Mouse (Mus musculus): ENCODE data around the gene Clstn2.

DNA sequence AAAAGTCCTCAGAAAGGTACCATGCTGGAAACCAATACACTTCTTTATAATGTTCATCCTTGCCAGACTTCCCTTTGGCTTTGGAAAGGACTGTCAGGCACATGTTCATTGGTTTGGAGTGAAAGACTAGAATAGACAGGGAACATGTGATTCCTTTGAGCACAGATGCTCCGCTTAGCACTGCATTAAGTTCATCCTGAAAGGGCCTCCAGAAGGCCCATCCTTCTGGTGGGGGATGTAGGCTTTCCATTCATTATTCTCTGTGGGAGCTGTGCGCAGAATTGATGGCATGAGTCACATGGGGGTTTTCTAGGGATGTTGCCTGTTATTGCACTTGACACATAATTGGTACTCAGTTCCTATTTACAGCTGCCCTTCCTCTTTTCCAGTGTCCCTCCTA lies 498.8 kb downstream of the Clstn2 start:
- TF ChIP-seq CTCF (IDR thresholded peaks at IDR 0.05; ENCODE audit: low read depth, low read length) = no peak
- no peak for TF ChIP-seq TAL1 (conservative IDR thresholded peaks at IDR 0.05; ENCODE audit: low read depth, low read length)
- no peak for TF ChIP-seq POLR2AphosphoS5 (IDR thresholded peaks at IDR 0.05; ENCODE audit: insufficient replicate concordance, low read depth, low read length)
